Mouse (Mus musculus): ENCODE measurements around the gene Chchd10. TPM values are rescaled to one million over a fixed set of nuclear protein-coding genes. Genes with fewer than 3 reads are reported as not detected.

Chchd10 gene
- total RNA-seq, 4 experiments from 2014 or later: 1,724 to 2,176 (median 1,900) TPM

DNA sequence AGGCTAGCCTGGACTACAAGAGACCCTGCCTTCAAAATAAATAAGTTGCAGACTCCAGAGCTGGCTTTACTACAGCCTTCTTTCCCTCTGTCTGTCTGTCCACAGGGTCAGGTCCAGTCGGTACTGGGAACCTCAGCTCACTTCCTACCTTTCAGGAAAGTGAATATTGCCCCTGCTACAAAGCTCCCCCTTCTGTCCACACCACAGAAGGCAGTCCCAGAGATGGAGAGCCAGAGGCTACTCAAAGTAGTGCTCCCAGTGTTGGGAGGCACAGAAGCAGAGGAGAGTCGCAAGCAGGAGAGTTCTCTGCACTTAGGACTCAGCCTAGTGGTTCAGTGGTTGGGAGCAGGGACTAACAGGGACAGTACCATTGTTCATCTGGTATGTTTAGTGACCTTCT is 8.6 kb upstream of the Chchd10 start:
- no peak for DNase-seq (ENCODE audit: low spot score)

DNA sequence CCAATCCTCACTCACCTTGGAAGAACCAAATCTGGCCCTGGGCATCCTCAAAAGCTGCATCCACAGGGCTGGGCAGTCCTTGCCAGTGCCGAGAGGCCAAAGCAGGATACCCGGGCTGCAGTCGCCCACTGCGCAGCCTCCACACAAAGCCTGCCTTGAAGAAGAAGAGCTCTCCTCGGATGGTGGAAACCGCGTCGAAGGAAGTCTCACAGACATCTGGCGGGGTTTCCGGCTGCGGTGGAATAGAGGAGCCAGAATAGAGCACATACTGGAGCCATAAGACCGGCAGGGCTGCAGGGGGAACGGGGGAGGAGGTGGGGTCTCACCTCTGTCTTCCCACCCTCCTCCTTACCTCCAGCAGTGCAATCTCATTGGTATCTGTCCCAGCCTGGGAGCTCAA is 6.5 kb upstream of the Chchd10 start:
- DNase-seq (ENCODE audit: low spot score): no peak

DNA sequence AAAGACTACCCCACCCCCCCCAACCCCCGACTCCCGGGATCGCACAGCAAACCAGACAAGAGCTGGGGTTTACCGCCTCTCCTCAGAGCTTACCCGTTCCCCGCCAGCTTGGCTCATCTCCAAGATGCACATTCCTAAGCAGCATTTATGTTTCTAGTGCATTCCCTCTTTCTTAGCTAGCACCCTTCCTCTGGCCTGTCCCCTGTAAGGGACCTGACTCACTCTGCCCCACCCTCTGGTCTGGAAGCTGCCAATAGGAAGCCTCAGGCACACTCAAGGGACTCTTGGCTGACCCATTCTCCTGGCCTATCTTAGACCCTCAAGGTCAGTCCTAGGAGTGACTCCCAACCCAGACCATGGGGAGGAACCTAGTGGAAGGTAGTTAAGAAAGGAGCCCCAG is 2.6 kb upstream of the Chchd10 start:
- DNase-seq (ENCODE audit: low spot score): no peak

DNA sequence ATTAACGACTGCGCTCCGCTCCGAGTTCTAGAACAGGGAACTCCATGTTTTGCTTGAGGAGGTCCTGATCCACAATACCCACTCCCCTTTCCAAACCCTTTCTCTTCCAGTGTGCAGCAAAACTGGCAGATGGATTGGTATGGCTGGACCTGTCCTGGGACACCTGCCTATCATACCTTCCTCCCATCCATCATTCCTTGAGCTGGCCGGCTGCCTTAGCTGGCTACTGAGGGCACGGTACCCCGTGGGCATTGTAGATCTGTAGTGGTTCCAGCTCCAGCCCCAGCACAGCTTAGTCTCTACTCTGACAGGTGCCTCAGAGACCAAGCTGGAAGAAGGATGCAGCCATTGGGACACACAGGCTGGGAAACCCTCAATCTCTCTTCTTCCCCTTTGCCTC is 1.6 kb upstream of the Chchd10 start:
- no peak for DNase-seq (ENCODE audit: low spot score)

DNA sequence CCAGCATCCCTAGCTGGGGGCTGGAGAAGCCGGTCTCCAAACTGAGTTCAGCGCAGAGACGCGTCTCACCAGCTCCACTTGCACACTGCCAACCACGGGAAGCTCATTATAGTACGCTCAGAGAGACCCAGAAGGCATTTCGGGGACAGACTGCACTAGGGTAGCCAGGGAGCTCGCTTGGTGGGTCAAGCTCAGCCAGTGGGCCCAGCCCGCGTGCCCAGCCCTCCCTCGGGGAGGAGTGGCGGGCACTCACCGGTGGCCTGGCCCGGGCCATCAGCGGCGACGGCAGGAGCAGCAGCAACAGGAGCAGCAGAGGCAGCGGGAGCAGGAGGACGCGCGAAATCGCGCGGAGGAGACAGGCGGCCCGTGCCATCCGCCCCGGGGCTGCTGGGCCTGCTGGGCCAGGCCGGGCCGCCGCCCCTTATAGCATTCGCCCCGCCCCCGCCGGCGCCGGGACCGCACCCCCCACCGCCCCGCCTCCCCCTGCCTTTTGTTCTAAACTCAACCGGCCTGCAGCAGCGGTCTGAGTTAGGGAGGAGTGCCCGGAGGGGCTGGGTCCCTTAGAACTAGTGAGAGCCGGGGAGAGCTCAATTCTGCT is 750 bp upstream of the Chchd10 start:
- DNase-seq (ENCODE audit: low spot score): no peak

DNA sequence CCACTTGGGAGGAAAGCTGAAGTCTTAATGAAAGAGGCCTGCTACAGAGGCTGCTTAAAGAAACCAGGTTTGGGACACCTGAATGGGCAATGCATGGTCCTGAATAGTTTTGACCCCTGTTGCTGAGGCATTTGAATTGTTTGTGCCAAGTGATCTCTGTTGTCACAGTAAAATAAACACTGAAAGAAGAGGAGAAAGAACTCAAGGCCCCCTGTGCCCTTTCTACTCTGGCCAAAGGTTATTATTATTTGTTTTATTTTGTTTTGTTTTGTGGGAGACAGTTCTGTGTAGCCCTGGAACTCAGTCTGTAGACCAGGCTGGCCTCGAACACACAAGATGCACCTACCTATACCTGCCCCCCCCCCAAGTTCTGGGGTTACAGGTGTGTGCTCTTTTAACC is 2.1 kb downstream of the Chchd10 start:
- DNase-seq (ENCODE audit: low spot score): no peak

DNA sequence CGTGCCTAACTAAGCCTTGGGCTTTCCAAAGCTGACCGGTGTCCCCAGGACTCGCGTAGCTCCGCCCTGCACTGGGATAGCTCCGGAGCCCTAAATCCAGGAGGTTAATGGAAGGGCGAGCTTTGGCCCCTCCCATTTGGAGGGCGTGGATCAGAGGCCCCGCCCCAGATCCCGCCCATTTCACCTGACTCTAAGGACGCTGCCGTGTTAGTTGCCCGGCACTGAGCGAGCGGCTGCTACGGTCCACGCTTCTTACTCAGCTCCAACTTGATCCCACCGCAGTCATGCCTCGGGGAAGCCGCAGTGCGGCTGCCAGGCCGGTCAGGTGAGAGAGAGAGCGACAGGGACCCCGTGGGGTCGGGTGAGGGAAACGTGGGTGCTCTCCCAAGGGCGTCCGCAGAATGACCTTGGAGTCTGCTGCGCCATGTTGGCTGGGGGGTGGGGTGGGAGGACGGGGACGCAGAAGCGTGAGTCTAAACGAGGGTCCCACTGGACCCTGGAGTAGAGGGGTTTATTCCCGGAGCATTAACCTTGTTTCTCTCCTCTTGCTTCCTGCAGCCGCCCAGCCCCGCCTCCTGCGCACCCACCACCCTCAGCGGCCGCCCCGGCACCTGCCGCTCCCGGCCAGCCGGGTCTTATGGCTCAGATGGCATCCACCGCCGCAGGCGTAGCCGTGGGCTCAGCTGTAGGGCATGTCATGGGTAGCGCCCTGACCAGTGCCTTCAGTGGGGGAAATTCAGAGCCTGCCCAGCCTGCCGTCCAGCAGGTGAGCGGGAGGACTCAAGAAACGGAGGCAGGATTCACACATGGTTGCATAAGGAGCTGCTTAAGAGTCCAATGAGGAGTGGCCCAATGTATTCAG is 3.0 kb downstream of the Chchd10 start, which contains the start of gene Mmp11:
Gene Mmp11, minus strand, starts transcription at position 817 of the 862 bp plus-strand sequence.
- DNase-seq (ENCODE audit: low spot score): no peak

DNA sequence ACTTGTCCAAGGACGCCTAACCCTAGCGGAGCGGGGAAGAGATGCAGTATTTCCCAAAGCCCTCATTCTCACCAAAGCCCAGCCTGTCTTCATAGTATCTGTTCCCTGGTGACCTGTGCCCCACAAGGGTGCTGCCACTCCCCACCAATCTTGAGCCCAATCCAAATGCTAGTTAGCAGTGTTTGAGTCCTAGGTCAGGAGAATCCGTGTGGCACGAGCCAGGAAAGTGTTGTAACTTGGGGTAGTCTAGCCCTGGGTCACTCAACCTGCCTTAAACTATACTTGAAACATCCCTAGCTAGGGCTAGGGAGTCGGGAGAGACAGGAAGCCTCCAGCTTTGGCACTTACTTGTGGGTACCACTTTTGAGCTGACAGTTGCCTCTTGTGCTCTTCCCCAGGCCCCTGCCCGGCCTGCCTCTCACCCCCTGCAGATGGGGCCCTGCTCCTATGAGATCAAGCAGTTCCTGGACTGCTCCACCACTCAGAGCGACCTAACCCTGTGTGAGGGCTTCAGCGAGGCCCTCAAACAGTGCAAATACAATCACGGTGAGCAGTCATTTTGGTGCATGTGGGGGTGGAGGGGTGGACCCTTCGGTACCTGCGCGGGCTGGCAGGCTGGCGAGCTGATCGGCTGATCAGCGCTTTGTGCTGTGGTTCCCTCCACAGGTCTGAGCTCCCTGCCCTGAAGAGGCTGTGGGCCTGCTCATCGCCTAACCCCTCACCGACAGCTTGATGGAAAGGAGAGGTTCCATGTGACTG is 4.2 kb downstream of the Chchd10 start:
- DNase-seq (ENCODE audit: low spot score): no peak

DNA sequence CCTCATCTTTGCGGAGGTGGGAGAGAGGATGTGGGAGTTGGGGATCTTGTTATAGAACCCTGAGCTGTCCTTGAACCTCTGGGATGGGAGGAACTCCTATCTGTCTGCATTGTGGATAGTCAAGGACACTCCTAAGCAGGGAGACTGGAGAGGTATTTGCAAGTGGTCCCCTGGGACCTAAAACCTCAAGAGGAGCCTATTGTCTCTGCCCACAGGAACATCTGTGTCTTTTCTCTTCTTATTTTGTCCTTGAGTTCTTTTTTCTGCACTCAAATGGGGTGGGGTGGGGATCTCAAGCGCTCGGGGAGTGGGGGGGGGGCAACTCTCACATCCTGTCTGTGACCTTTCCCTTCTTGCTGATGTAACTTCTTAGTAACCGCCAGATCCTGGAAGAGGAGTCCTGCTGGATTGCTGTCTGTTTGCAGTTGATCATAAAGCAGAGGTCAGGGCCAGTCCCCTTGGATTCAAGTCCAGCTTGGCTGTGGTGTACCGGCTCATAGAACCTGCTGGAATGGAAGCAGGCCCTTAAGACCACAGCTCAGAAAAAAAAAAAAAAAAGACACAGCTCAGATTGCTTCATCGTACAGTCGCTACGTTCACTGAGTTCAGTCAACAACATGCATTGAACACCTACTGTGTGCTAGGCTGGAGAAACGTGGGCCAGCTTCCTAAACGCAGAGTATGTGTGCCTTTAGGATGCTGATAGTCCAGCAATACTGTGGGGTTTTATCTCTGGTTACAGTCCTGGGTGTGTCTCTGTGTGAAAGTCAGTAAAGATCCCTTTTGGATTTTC is 5.1 kb downstream of the Chchd10 start:
- DNase-seq (ENCODE audit: low spot score): no peak

DNA sequence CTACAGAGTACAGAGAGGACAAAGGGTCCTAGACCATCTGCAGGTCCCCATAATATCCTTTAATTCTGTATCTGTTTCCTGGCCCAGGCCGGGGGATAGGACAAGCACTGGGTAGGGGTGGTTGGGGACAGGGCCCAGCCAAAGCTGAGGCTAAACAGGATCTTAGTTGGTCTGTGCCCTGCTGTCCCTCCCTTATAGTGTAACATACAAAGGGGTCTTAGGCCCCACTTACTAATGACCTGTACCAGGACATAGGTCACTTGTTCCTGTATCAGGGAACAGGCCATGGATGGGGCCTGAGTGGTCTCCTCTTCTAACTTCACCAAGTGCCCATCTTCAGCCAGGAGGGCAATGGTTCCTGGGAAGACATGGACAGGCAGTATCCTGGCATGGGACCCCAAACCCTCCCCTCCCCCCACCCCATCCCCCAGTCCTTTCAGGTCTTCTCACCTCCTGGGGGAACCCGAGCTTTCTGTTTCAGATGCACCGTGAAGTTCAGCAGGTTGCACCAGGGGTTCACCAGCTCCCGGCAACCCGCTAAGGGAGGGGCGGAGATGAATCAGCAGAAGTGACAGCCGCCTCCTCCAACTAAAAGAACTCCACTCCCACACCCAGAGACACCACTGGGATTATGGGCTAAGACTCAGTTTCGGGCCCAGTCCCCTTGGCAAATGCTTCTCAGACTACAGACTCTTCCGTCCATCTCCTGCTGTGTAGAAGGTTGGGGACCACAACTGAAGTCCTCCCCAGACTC is 6.7 kb downstream of the Chchd10 start:
- DNase-seq (ENCODE audit: low spot score): no peak

DNA sequence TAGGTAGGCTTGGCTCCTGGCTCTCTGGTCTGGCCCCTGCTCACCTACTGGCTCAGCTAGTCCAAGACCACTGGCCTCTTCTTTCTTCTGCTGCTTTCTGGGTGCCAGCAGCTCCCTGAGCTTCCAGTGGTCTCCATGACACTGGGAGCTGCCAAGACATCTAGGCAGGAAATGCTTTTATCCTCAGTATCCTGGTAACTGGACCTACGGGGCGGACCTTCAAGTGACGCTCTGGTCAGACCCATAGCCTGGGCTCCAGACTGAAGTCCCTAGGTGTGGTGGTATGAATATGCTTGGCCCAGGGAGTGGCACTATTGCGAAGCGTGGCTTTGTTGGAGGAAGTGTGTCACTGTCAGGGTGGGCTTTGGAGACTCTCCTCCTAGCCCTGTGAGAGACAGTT is 7.6 kb downstream of the Chchd10 start, which contains the start of gene Gm867:
Gene Gm867, minus strand, starts transcription at position 153 of the 400 bp plus-strand sequence.
- no peak for DNase-seq (ENCODE audit: low spot score)

DNA sequence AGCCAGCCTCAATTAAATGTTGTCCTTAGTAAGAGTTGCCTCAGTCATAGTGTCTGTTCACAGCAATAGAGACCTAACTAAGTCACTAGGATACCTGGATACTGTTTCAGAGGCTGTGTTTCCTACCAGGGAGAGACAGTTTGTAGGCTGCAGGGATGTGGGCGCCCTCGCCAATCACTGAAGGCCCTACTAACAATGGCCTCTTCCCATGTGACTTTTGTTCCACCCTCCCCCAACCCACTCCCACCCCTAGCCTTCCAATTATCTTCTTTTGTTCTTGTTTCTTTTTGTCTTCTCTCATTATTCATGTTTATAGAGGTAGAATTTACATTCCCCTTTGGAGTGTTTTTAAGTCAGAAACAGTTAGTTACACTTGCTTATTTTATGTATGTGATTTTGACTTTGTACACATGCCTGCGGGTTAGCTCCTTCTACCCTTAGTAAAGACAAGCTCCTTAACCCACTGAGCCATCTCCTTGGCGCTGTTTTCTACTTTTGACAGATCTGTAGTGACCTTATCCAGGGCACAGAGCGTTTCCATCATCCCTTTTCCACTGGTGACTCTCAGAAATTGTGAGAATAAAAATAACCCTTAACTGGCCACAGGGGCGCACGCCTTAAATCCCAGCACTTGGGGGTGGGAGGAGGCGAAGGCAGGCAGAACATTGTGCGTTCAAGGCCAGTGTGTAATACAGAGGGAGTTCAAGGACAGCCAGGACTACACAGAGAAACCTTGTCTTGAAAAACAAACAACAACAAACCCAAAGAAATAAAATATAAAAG is 8.3 kb downstream of the Chchd10 start:
- no peak for DNase-seq (ENCODE audit: low spot score)

DNA sequence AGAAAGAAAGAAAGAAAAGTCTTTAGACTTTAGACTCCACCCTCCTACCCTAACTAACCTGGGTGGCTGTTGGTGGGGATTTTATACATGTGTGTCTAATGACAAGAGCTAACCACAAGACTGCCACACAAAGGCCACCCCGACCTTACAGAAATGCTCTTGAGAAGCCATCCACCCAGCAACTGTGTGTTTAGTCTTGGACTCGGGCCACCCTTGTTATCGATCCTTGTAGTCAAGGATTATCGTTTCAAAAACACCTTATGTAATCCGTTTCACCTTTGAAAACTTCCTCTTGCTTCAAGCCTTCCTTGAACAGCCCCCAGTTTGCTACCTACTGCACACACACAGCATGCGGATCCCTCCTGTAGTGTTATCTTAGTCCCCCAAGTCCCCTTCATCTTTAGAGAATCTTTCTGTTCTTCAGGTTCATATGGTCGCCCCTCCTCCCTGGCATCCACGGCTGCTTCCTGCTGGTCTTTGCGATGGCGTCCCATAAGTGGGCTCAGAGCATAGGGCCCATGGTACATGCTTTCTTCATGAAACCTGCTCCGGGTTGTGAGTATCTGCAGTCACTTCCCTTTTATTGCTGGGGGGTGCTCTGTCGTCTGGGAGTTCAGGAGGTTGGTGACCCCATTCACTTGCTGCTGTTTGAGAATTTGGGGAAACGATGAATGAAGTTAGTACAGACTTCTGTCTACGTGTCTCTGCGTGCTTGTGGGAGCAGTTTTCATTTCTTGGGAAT is 10.0 kb downstream of the Chchd10 start, which contains the start of gene Vpreb3:
Gene Vpreb3, plus strand, starts transcription at position 322 of the 742 bp plus-strand sequence.
- DNase-seq (ENCODE audit: low spot score): no peak

DNA sequence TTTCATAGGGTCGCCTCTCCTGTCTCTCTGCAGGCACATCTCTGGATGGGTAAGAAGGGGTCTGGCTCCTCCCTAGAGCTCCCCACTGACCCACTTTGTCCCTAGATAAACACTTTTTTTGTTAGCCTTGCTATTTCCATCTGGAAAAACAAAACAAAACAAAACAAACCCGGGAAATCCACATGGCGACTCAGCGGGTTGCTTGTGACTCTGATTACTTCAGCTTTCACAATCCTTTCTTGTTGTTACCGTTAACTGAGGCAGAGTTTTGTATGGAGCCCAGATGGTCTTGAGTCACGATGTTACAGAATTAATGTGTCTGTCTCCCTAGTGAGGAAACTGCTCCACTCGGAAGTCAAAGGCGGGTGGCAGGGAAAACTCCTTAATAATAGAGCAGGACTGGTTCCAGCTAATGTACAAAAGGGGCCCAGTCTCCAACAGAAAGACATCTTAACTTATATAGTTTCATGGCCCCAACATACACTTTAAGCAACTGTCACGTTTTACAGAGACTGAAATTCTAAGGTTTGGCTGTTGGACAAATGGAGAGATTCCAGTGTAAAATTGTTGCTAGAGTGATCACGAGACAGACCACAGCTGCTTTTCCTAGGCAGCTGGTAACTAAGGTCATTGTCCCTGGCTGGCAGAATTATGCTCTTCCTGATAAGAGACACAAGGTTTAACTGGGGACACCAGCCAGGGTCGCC is 11.3 kb downstream of the Chchd10 start:
- no peak for DNase-seq (ENCODE audit: low spot score)

DNA sequence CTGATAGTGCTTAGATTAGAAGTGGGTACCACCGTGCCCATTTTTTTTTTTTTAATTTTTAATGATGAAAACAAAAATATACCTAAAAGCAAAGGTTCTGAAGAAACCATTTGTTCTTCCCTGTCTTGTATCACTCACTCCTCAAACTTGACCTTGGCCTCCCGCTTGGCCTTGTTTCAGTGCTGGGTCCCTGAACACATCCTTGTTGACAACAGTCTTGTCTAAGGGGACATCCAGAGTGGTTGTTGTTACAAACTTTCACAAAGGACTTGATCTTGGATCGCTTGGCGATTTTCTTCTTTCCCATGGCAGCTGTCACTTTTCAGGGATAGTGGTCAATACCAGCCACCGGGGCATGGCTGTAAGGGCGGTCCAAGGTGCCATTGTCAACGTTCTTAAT is 12.3 kb downstream of the Chchd10 start:
- no peak for DNase-seq (ENCODE audit: low spot score)

DNA sequence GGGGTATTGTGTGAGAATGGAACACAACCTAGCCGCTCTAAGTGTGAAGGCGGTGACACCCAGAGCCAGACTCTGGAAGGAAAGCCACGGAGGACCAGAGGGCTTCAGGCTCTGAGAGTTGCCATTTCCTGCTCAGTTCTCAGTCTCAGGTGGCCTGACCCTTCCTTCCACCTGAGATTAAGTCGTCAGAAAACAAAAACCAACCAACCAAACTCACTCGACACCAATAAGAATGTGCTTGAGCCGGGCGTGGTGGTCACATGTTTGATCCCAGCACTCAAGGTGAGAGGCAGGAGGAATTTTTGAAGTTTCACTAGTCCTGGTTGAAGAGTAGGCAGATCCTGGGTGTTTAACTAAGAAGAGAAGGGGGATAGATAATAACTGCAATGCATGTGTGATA is 13.0 kb downstream of the Chchd10 start:
- DNase-seq (ENCODE audit: low spot score): no peak

DNA sequence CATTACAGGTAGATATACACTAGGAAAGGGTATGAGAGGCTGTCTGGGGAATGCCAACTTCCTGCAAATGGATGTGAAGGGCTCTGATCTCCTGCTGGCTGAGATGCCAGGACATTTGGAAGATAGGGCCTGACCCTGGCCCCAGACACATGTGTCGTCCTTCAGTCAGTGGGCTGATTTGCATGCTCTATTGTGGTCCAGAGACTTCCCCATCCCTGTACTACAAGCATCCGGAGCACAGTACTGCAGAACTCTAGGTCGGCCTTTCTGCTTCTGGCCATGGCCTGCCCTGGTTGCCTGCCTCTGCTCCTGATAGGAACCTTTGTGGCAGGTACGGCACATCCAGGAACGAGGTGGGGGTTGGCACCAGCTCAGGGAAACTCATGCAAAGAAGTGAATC is 15.1 kb downstream of the Chchd10 start:
- DNase-seq (ENCODE audit: low spot score): no peak

Data from heart, adult 8-10 months (tissue).